Mouse (Mus musculus) testis, adult 2 months (tissue): ENCODE measurements at regions not wholly inside any gene's neighbourhood (a gene's known extent, or its start where the extent isn't known, plus 50 kb on each side); places are given as distances from the start of the nearest gene placed in this dataset.
A peak's percentile ranks its signal among the peaks of the same experiment; 100 is the strongest.
"Not testable (repeated sequence)": the region's sequence is repeated elsewhere in the genome, so short reads cannot be mapped to it uniquely, and the experiment has no call there.

ENCODE experiments used
- H3K27ac ChIP-seq: fragments of 200-500 bp; 2 replicates; pipeline ENCODE4 v1.5.1; 2012; ENCODE audit warnings: low read depth, low read length; ENCODE audit not compliant: control insufficient read depth, insufficient read depth
- H3K27me3 ChIP-seq: fragments of 200-500 bp; 2 replicates; pipeline ENCODE4 v1.6.1; 2012; ENCODE audit warnings: mild to moderate bottlenecking, low read length, moderate library complexity; ENCODE audit not compliant: control insufficient read depth, insufficient read depth
- H3K36me3 ChIP-seq: fragments of 200-500 bp; 2 replicates; pipeline ENCODE4 v1.6.1; 2012; ENCODE audit warnings: mild to moderate bottlenecking, low read length; ENCODE audit not compliant: control insufficient read depth, insufficient read depth
- H3K4me1 ChIP-seq: fragments of 200-500 bp; 2 replicates; pipeline ENCODE4 v1.6.1; 2012; ENCODE audit warnings: low read length; ENCODE audit not compliant: control insufficient read depth, insufficient read depth
- H3K4me3 ChIP-seq: fragments of 200-500 bp; 2 replicates; pipeline ENCODE4 v1.5.1; 2012; ENCODE audit warnings: low read depth, mild to moderate bottlenecking, low read length, moderate library complexity, mixed read lengths; ENCODE audit not compliant: control insufficient read depth
- CTCF ChIP-seq: fragments of 200-500 bp; IDR thresholded peaks from 2 replicates; pipeline ENCODE4 v1.5.1; 2012; ENCODE audit warnings: low read depth, mild to moderate bottlenecking, inconsistent platforms, low read length, moderate library complexity; ENCODE audit not compliant: control insufficient read depth, insufficient read depth, insufficient replicate concordance
- POLR2A ChIP-seq: fragments of 200-500 bp; IDR thresholded peaks from 2 replicates; pipeline ENCODE4 v1.6.1; 2012; ENCODE audit warnings: low read depth, mild to moderate bottlenecking, inconsistent platforms, low read length, moderate library complexity; ENCODE audit not compliant: control insufficient read depth

GRCm38 (mm10) chr12:104617111-104617725 is 134.5 kb downstream of the Dicer1 start:
- no peak for TF ChIP-seq CTCF
- TF ChIP-seq POLR2A, result no peak
- no peaks in the 10 kb centered on the region for H3K27me3 ChIP-seq
- H3K4me1 ChIP-seq, result peaks cover 4% of the 10 kb centered on the region
- no peak overlapping the region for H3K27ac ChIP-seq
- H3K36me3 ChIP-seq, result no peaks in the 10 kb centered on the region
- no peak overlapping the region; the same call in 1 of the 2 replicates for H3K4me3 ChIP-seq

- H3K36me3 ChIP-seq, result no peaks in the 10 kb centered on the region
- TF ChIP-seq POLR2A (no peak), CTCF (no peak)
- H3K4me3 ChIP-seq, result peak overlapping the region; percentile 21
- no peak overlapping the region for H3K27ac ChIP-seq
- no peaks in the 10 kb centered on the region for H3K27me3 ChIP-seq
- peaks cover 4% of the 10 kb centered on the region for H3K4me1 ChIP-seq
Measured at GRCm38 (mm10) chr12:104614240-104614639, 137.5 kb downstream of the Dicer1 start.

GRCm38 (mm10) chr12:104609767-104610166 is 136.6 kb upstream of the Gsc start:
- Histone ChIP-seq H3K4me3 (no peak overlapping the region), H3K27ac (no peak overlapping the region), H3K27me3 (no peaks in the 10 kb centered on the region), H3K36me3 (no peaks in the 10 kb centered on the region), H3K4me1 (peaks cover 1% of the 10 kb centered on the region; the same call in 1 of the 2 replicates)
- TF ChIP-seq POLR2A (no peak), CTCF (no peak)

- not testable (repeated sequence) for H3K27ac ChIP-seq, H3K27me3 ChIP-seq
Measured at GRCm38 (mm10) chr12:104608956-104609355, 135.8 kb upstream of the Gsc start.

GRCm38 (mm10) chr12:104607410-104607809 is 134.3 kb upstream of the Gsc start:
- TF ChIP-seq POLR2A (no peak), CTCF (no peak)
- Histone ChIP-seq H3K4me3 (peak overlapping the region; percentile 2; the same call in 1 of the 2 replicates), H3K27ac (no peak overlapping the region), H3K27me3 (no peaks in the 10 kb centered on the region), H3K4me1 (no peaks in the 10 kb centered on the region), H3K36me3 (no peaks in the 10 kb centered on the region)

More at GRCm38 (mm10) chr12:104608956-104609355, 135.8 kb upstream of the Gsc start:
- H3K4me1 ChIP-seq, H3K36me3 ChIP-seq, H3K4me3 ChIP-seq: not testable (repeated sequence)

- H3K4me1 ChIP-seq, result no peaks in the 10 kb centered on the region
- H3K4me3 ChIP-seq, result peak overlapping the region; percentile 2
- no peaks in the 10 kb centered on the region for H3K36me3 ChIP-seq
- TF ChIP-seq CTCF (no peak), POLR2A (no peak)
- H3K27me3 ChIP-seq, result no peaks in the 10 kb centered on the region
- no peak overlapping the region for H3K27ac ChIP-seq
Measured at GRCm38 (mm10) chr12:104605535-104606399, 132.6 kb upstream of the Gsc start.

- Histone ChIP-seq H3K36me3 (no peaks in the 10 kb centered on the region), H3K4me3 (no peak overlapping the region), H3K4me1 (peaks cover 4% of the 10 kb centered on the region), H3K27ac (no peak overlapping the region), H3K27me3 (no peaks in the 10 kb centered on the region)
- TF ChIP-seq POLR2A, result no peak
- no peak for TF ChIP-seq CTCF
Measured at GRCm38 (mm10) chr12:104598056-104598455, 124.9 kb upstream of the Gsc start.
